Mouse (Mus musculus) midbrain, embryonic 11.5 days (tissue): Measurements from ENCODE around the gene Unc13c. TPM values are rescaled to one million over a fixed set of nuclear protein-coding genes. Genes with fewer than 3 reads are reported as not detected.

Source experiments
- ATAC-seq: fragments of 200-750 bp; cut with Nextera tagmentation; 2 replicates; pipeline ENCODE4 v1.8.0; 2017; ENCODE audit warnings: moderate TSS enrichment, moderate library complexity; ENCODE audit not compliant: low FRiP score
- DNase-seq: peaks from one replicate; pipeline ENCODE4 v3.0.0; 2015; ENCODE audit warnings: low spot score; ENCODE audit errors: missing footprints
- H3K27ac ChIP-seq: fragments of 300-500 bp; sonication (generic); 2 replicates; pipeline ENCODE4 v1.5.1; 2014; ENCODE audit warnings: low read depth, low read length
- H3K27me3 ChIP-seq: fragments of 300-500 bp; sonication (generic); 2 replicates; pipeline ENCODE4 v1.6.1; 2014; ENCODE audit warnings: mild to moderate bottlenecking, low read length, moderate library complexity, mixed read lengths; ENCODE audit not compliant: control insufficient read depth, insufficient read depth
- H3K36me3 ChIP-seq: fragments of 300-500 bp; sonication (generic); 2 replicates; pipeline ENCODE4 v1.6.1; 2014; ENCODE audit warnings: mild to moderate bottlenecking, low read length, moderate library complexity, mixed read lengths; ENCODE audit not compliant: control insufficient read depth, insufficient read depth
- H3K4me1 ChIP-seq: fragments of 300-500 bp; sonication (generic); 2 replicates; pipeline ENCODE4 v1.6.1; 2014; ENCODE audit warnings: low read length; ENCODE audit not compliant: control insufficient read depth, insufficient read depth
- H3K4me2 ChIP-seq: fragments of 300-500 bp; sonication (generic); 2 replicates; pipeline ENCODE4 v1.6.1; 2014; ENCODE audit warnings: mild to moderate bottlenecking, moderate library complexity
- H3K4me3 ChIP-seq: fragments of 300-500 bp; sonication (generic); 2 replicates; pipeline ENCODE4 v1.5.1; 2014; ENCODE audit warnings: low read depth, low read length
- H3K9ac ChIP-seq: fragments of 300-500 bp; sonication (generic); 2 replicates; pipeline ENCODE4 v1.6.1; 2014; ENCODE audit warnings: low read length
- H3K9me3 ChIP-seq: fragments of 300-500 bp; sonication (generic); 2 replicates; pipeline ENCODE4 v1.6.1; 2016; ENCODE audit warnings: low read length; ENCODE audit not compliant: control insufficient read depth
- WGBS: fragments of 180-500 bp; shearing (Covaris S2); extraction: QIAGEN DNeasy Blood & Tissue Kit; methylation state at CpG from one replicate; pipeline ENCODE4 v1.1.7; 2014; 5-methylcytosine and 5-hydroxymethylcytosine counted together
- polyA plus RNA-seq: library from polyadenylated mRNA; unstranded; fragments of >200 nt; fragmentation: Nextera tagmentation; extraction: Ambion mirVana; gene quantifications from 2 replicates; pipeline ENCODE4 v1.2.1, GENCODE M21; 2014

Gene Unc13c
- polyA plus RNA-seq, 1 experiment from 2014 or later = 0.26 TPM

GRCm38 (mm10) chr9:73449216-73449615 lies 519.5 kb downstream of the Unc13c start:
- Histone ChIP-seq H3K27me3 (peaks cover 2% of the 10 kb centered on the region; the same call in 1 of the 2 replicates), H3K9me3 (no peaks in the 10 kb centered on the region), H3K4me2 (no peak overlapping the region), H3K36me3 (no peaks in the 10 kb centered on the region), H3K4me1 (peaks cover 4% of the 10 kb centered on the region; the same call in 1 of the 2 replicates), H3K27ac (no peak overlapping the region), H3K4me3 (no peak overlapping the region), H3K9ac (no peak overlapping the region)
- DNase-seq (no peak), ATAC-seq (no peak)

GRCm38 (mm10) chr9:73431925-73432324 lies 536.8 kb downstream of the Unc13c start:
- DNase-seq (no peak), ATAC-seq (no peak)
- H3K4me3 ChIP-seq = no peak overlapping the region
- no peaks in the 10 kb centered on the region for H3K27me3 ChIP-seq
- no peaks in the 10 kb centered on the region for H3K4me1 ChIP-seq
- H3K4me2 ChIP-seq = no peak overlapping the region
- no peaks in the 10 kb centered on the region for H3K9me3 ChIP-seq
- no peaks in the 10 kb centered on the region for H3K36me3 ChIP-seq
- WGBS = 89% methylated on average over 2 of the region's 2 CpGs
- H3K9ac ChIP-seq = no peak overlapping the region
- no peak overlapping the region for H3K27ac ChIP-seq

Other genes starting within 250 kb of the Unc13c start
- 0.90 and 0.91 TPM in 2 replicates for gene Wdr72, start 141.4 kb upstream of the Unc13c start, polyA plus RNA-seq